Comparison of ENCODE assay signal across 15 mouse cellular contexts in the genomic region with DNA sequence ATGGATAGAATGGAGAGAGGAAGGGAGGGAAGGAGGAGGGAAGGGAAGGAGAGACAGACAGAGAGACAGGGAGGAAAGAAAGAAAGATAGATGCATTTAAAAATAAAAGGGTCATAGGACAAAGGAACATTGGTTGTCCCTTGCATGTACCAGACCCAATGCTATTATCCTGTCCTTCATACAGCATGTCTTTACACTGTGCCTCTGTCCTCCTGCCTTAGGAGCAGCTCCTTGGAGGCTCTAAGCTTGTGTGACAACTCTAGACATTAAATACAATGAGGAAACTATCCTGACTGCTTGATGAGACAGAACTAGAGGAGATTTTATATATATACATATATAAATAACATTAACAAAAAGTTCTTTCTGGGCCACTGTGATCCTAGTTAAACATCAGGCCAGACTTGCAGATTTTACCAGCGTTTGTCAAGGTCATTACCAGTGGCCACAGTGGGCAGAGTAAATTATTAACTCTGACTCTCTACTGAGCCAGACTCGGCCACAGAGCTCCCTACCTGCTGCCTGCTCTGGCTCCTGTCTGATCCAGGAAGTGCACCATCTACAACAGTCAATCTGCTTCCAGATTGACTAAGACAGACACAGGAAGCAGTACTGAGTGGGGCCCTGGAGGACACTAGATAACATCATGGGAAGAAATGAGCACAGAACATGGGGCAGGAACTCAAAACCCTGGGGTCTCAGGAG.
DNase-seq lines count a peak whose midpoint lies in the region; ATAC-seq and TF ChIP-seq lines count a peak whose summit lies in the region.
"Had no signal": no experiment of that assay in that cellular context is flagged by ENCODE, and none has a peak within 500 bp of the region (broad histone marks: within the 10 kb centered on the region; RNA-seq: fewer than 3 reads in every experiment).

No protein-coding gene starts in this region.

- peak; percentile 94 for DNase-seq in liver, adult 2 months (ENCODE audit: extremely low read depth, low read depth, low spot score)
- no peak for DNase-seq in liver
- peak; percentile 92 for DNase-seq in kidney, adult 2 months
- peak; percentile 65 to 83 for DNase-seq in kidney, postnatal 25 days
- DNase-seq in layer of hippocampus, adult 9-10 months (ENCODE audit: low spot score): no peak
- DNase-seq: cerebellum, adult 18-20 months; gastrocnemius, postnatal 25 days; right cerebral cortex, postnatal 14 days; thymus, postnatal 36 days had no signal

- H3K27ac ChIP-seq in liver, adult 2 months (replicated peaks; ENCODE audit: insufficient read depth, low read depth, low read length): peak overlapping the region; percentile 75
- H3K27ac ChIP-seq in kidney, adult 2 months (ENCODE audit: insufficient read depth, low read depth, low read length): peak overlapping the region; percentile 97
- peak overlapping the region; percentile 69 for H3K27ac ChIP-seq in stomach, embryonic 15.5 days
- H3K27ac ChIP-seq: forebrain, embryonic 15.5 days; hindbrain, embryonic 15.5 days; limb, embryonic 12.5 days had no signal

- no peak overlapping the region for H3K9ac ChIP-seq in liver, adult 2 months (ENCODE audit: low read depth, low read length)
- no peak overlapping the region for H3K9ac ChIP-seq in stomach, embryonic 15.5 days
- H3K9ac ChIP-seq: forebrain, embryonic 15.5 days; hindbrain, embryonic 15.5 days; limb, embryonic 12.5 days had no signal

- peak; percentile 85 for ATAC-seq in stomach, embryonic 15.5 days (ENCODE audit: insufficient read depth, low FRiP score, low read depth)
- no peak for ATAC-seq in monocyte, adult 5-6 weeks (replicated peaks; ENCODE audit: insufficient number of reproducible peaks, low FRiP score, low TSS enrichment, poor library complexity, severe bottlenecking)
- ATAC-seq: forebrain, embryonic 15.5 days had no signal

- TF ChIP-seq CTCF in liver, adult 2 months (IDR thresholded peaks at IDR 0.05; ENCODE audit: low read depth, low read length): no peak
- 0 out of 2 replicates have a peak, but pooled peaks have one; percentile 3 for TF ChIP-seq CTCF in kidney, adult 2 months (conservative IDR thresholded peaks at IDR 0.05; ENCODE audit: insufficient read depth, insufficient read length, low read depth, low read length)

- no peaks in the 10 kb centered on the region for H3K27me3 ChIP-seq in liver, adult 2 months (ENCODE audit: control insufficient read depth, insufficient read depth, low read length)
- no peaks in the 10 kb centered on the region for H3K27me3 ChIP-seq in kidney, adult 2 months (replicated peaks; ENCODE audit: control insufficient read depth, insufficient read depth, low read length)
- no peaks in the 10 kb centered on the region for H3K27me3 ChIP-seq in stomach, embryonic 15.5 days (replicated peaks)
- H3K27me3 ChIP-seq: forebrain, embryonic 15.5 days; hindbrain, embryonic 15.5 days; limb, embryonic 12.5 days had no signal

- H3K4me1 ChIP-seq in liver, adult 2 months (ENCODE audit: control insufficient read depth, insufficient read depth, low read length): peaks cover 11% of the 10 kb centered on the region
- peaks cover 60% of the 10 kb centered on the region for H3K4me1 ChIP-seq in kidney, adult 2 months (ENCODE audit: control insufficient read depth, insufficient read depth, low read length)
- H3K4me1 ChIP-seq in stomach, embryonic 15.5 days: no peaks in the 10 kb centered on the region
- H3K4me1 ChIP-seq: forebrain, embryonic 15.5 days; hindbrain, embryonic 15.5 days; limb, embryonic 12.5 days had no signal

- H3K4me3 ChIP-seq in liver, adult 2 months (ENCODE audit: insufficient read depth, low read depth, low read length): no peak overlapping the region
- H3K4me3 ChIP-seq in kidney, adult 2 months (ENCODE audit: insufficient read depth, low read depth, low read length): no peak overlapping the region
- H3K4me3 ChIP-seq in stomach, embryonic 15.5 days (replicated peaks): no peak overlapping the region
- H3K4me3 ChIP-seq: forebrain, embryonic 15.5 days; hindbrain, embryonic 15.5 days; limb, embryonic 12.5 days; megakaryocyte, embryonic 14.5 days had no signal

- no peaks in the 10 kb centered on the region for H3K36me3 ChIP-seq in liver, adult 2 months (ENCODE audit: control insufficient read depth, insufficient read depth, low read length)
- H3K36me3 ChIP-seq in kidney, adult 2 months (ENCODE audit: control insufficient read depth, insufficient read depth, low read length): no peaks in the 10 kb centered on the region; the same call in 1 of the 2 replicates
- no peaks in the 10 kb centered on the region for H3K36me3 ChIP-seq in stomach, embryonic 15.5 days
- H3K36me3 ChIP-seq: forebrain, embryonic 15.5 days; hindbrain, embryonic 15.5 days; limb, embryonic 12.5 days had no signal

- H3K79me2 ChIP-seq in liver, adult 2 months (ENCODE audit: control insufficient read depth, insufficient read depth, low read length): peaks cover 14% of the 10 kb centered on the region

- no peaks in the 10 kb centered on the region for H3K9me3 ChIP-seq in stomach, embryonic 15.5 days
- H3K9me3 ChIP-seq: forebrain, embryonic 15.5 days; hindbrain, embryonic 15.5 days; limb, embryonic 12.5 days had no signal

- H3K4me2 ChIP-seq in stomach, embryonic 15.5 days: no peak overlapping the region
- H3K4me2 ChIP-seq: forebrain, embryonic 15.5 days; hindbrain, embryonic 15.5 days; limb, embryonic 12.5 days had no signal

- 11% methylated on average over 2 of the region's 2 CpGs for WGBS in liver, adult 2 months
- 29% methylated on average over 2 of the region's 2 CpGs for WGBS in kidney, adult 2 months
- WGBS in stomach, embryonic 15.5 days: 32% methylated on average over 2 of the region's 2 CpGs

- TF ChIP-seq POLR2A in liver, adult 2 months (IDR thresholded peaks at IDR 0.05; ENCODE audit: extremely low read depth, insufficient read depth, low read length): no peak
- TF ChIP-seq POLR2A in kidney, adult 2 months (IDR thresholded peaks at IDR 0.05; ENCODE audit: low read depth, low read length): no peak

Comparison
In these comparisons a context has a peak if more than half of its experiments do, and no peak if none do; other contexts are left out.
1. DNase-seq: peak in liver, adult 2 months (single experiment), kidney, adult 2 months (single experiment) and kidney, postnatal 25 days (2 of 2); none in liver (single experiment) and layer of hippocampus, adult 9-10 months (single experiment).
2. Peak in every context shown above with its lines, with median percentiles within 50 percentile points of each other: H3K27ac ChIP-seq.